Mouse (Mus musculus) embryonic facial prominence, embryonic 13.5 days (tissue): ENCODE measurements around the gene Prrg2. TPM values are rescaled to one million over a fixed set of nuclear protein-coding genes. Genes with fewer than 3 reads are reported as not detected.

Experiments used
- ATAC-seq: fragments of 200-750 bp; cut with Nextera tagmentation; 2 replicates; pipeline ENCODE4 v1.8.0; 2017; ENCODE audit warnings: low read depth; ENCODE audit not compliant: insufficient number of reproducible peaks, insufficient read depth, low FRiP score, low TSS enrichment
- H3K27ac ChIP-seq: fragments of 300-500 bp; sonication (generic); 2 replicates; pipeline ENCODE4 v1.5.1; 2015; ENCODE audit warnings: moderate library complexity, mild to moderate bottlenecking, inconsistent platforms
- H3K27me3 ChIP-seq: fragments of 300-500 bp; sonication (generic); 2 replicates; pipeline ENCODE4 v1.6.1; 2015; ENCODE audit warnings: mild to moderate bottlenecking, inconsistent platforms
- H3K36me3 ChIP-seq: fragments of 300-500 bp; sonication (generic); 2 replicates; pipeline ENCODE4 v1.6.1; 2015; ENCODE audit warnings: mild to moderate bottlenecking, inconsistent platforms
- H3K4me1 ChIP-seq: fragments of 300-500 bp; sonication (generic); 2 replicates; pipeline ENCODE4 v1.6.1; 2015; ENCODE audit warnings: inconsistent platforms
- H3K4me2 ChIP-seq: fragments of 300-500 bp; sonication (generic); 2 replicates; pipeline ENCODE4 v1.6.1; 2015; ENCODE audit warnings: moderate library complexity, mild to moderate bottlenecking, inconsistent platforms
- H3K4me3 ChIP-seq: fragments of 300-500 bp; sonication (generic); 2 replicates; pipeline ENCODE4 v1.5.1; 2015; ENCODE audit warnings: mild to moderate bottlenecking, inconsistent platforms
- H3K9ac ChIP-seq: fragments of 300-500 bp; sonication (generic); 2 replicates; pipeline ENCODE4 v1.6.1; 2015; ENCODE audit warnings: mild to moderate bottlenecking, inconsistent platforms
- H3K9me3 ChIP-seq: fragments of 300-500 bp; sonication (generic); 2 replicates; pipeline ENCODE4 v1.6.1; 2016; ENCODE audit warnings: inconsistent platforms
- WGBS: fragments of 180-500 bp; shearing (Covaris S2); methylation state at CpG from one replicate; pipeline ENCODE4 v1.1.7; 2015; ENCODE audit warnings: mixed read lengths; 5-methylcytosine and 5-hydroxymethylcytosine counted together
- polyA plus RNA-seq: library from polyadenylated mRNA; unstranded; fragments of >200 nt; fragmentation: Nextera tagmentation; extraction: Ambion mirVana; gene quantifications from 2 replicates; pipeline ENCODE4 v1.2.1, GENCODE M21; 2015

Prrg2 gene
- polyA plus RNA-seq, 1 experiment from 2014 or later = 26.0 TPM

GRCm38 (mm10) chr7:45045741-45046140 is 16.7 kb downstream of the Prrg2 start:
- Histone ChIP-seq H3K36me3 (peaks cover 100% of the 10 kb centered on the region), H3K27me3 (no peaks in the 10 kb centered on the region), H3K27ac (no peak overlapping the region), H3K4me3 (no peak overlapping the region), H3K4me2 (no peak overlapping the region), H3K9me3 (no peaks in the 10 kb centered on the region), H3K9ac (no peak overlapping the region), H3K4me1 (peaks cover 16% of the 10 kb centered on the region; the same call in 1 of the 2 replicates)
- 95% methylated on average over 22 of the region's 22 CpGs for WGBS
- ATAC-seq = no peak

DNA sequence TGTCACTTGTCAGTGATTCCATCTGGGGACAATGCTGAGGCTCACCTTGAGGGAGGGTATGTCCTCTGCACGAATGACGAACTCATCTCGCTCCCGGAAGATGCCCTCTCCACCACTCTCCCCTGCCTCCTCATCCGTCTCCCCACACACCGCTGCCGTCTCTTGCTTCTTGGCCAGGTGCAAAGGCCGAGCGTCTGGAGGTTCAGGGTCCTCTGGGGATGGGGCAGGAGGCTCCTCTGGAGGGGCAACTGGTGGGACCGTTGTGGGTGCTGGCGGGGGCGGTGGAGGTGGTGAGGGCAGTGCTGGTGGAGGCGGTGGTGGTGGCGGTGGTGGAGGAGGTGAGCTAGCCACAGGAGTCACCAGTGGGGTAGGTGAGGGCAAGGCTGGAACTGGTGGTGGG is 19.2 kb downstream of the Prrg2 start:
- peaks cover 99% of the 10 kb centered on the region for H3K36me3 ChIP-seq
- no peak overlapping the region for H3K4me2 ChIP-seq
- no peak overlapping the region for H3K9ac ChIP-seq
- ATAC-seq = no peak
- no peak overlapping the region for H3K4me3 ChIP-seq
- H3K27ac ChIP-seq = no peak overlapping the region
- no peaks in the 10 kb centered on the region for H3K9me3 ChIP-seq
- no peaks in the 10 kb centered on the region for H3K27me3 ChIP-seq
- H3K4me1 ChIP-seq = 0 out of 2 replicates have a peak, but pooled peaks cover 6% of the 10 kb centered on the region
- 96% methylated on average over 14 of the region's 14 CpGs for WGBS

- Histone ChIP-seq H3K9me3 (no peaks in the 10 kb centered on the region), H3K4me3 (no peak overlapping the region), H3K27ac (no peak overlapping the region), H3K36me3 (peaks cover 99% of the 10 kb centered on the region), H3K27me3 (no peaks in the 10 kb centered on the region), H3K9ac (no peak overlapping the region), H3K4me2 (no peak overlapping the region), H3K4me1 (no peaks in the 10 kb centered on the region)
- WGBS = 87% methylated on average over 9 of the region's 9 CpGs
- no peak for ATAC-seq
Observed at GRCm38 (mm10) chr7:45040851-45041250, 21.6 kb downstream of the Prrg2 start.

DNA sequence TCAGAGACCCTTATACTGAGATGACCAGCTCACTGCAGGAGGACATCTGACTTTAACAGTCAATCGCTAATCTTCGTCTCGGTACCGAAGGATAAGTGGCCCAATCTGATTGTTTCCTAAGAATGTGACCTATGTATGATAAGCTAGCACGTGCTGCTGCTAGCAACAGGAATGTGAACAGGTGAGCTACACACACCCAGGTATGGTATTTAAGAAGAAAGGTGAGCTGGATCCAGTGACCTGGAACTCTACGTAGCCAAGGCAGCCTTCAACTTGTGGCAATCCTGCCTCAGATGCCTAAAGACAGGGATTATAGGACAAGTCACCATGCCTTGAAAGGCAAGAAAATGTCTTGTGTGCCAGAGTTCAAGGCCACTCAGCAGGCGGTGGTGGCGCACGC is 24.1 kb downstream of the Prrg2 start:
- ATAC-seq = no peak
- no peaks in the 10 kb centered on the region for H3K4me1 ChIP-seq

DNA sequence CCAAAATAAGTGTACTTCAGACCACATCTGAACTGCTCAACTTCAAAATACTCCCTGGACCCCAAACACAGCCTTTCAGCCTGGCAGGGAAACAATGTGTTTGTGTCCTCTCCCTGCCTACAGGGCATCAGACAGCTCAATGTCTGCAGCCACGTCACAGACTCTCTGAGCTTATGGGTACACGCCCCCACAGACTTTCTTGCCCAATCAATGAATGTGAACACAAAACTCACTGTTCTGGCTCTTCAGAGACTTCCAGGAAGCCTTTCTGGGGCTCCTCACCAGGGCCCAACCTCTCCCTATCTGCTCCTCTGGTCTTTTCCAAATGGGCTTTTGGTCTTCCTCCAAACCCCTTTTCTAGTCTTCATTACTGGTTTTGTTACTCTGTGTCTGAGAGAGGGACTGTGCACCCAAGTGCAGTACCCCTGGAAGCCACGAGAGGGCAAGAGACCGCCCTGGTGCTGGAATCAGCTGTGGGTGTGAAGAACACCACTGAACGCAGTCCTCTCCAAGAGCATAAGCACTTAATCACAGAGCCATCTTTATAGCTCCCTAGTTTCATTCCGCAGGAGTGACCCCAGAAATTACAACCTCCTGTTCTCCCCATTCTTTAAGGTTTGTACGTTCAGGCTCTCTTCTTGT is 24.6 kb downstream of the Prrg2 start:
- peaks cover 99% of the 10 kb centered on the region for H3K36me3 ChIP-seq
- 73% methylated on average over 7 of the region's 7 CpGs for WGBS
- no peaks in the 10 kb centered on the region for H3K4me1 ChIP-seq
- no peak for ATAC-seq
- no peak overlapping the region for H3K27ac ChIP-seq
- no peaks in the 10 kb centered on the region for H3K9me3 ChIP-seq
- no peak overlapping the region for H3K9ac ChIP-seq
- no peaks in the 10 kb centered on the region for H3K27me3 ChIP-seq
- H3K4me2 ChIP-seq = no peak overlapping the region
- H3K4me3 ChIP-seq = no peak overlapping the region

More for the DNA sequence above, 24.1 kb downstream of the Prrg2 start:
- no peak overlapping the region for H3K4me3 ChIP-seq
- H3K9ac ChIP-seq = no peak overlapping the region
- H3K4me2 ChIP-seq = no peak overlapping the region
- H3K27me3 ChIP-seq = no peaks in the 10 kb centered on the region
- peaks cover 99% of the 10 kb centered on the region for H3K36me3 ChIP-seq
- H3K9me3 ChIP-seq = no peaks in the 10 kb centered on the region
- H3K27ac ChIP-seq = no peak overlapping the region
- 93% methylated on average over 9 of the region's 9 CpGs for WGBS

- H3K9me3 ChIP-seq = no peaks in the 10 kb centered on the region
- H3K36me3 ChIP-seq = peaks cover 99% of the 10 kb centered on the region
- no peaks in the 10 kb centered on the region for H3K4me1 ChIP-seq
- 86% methylated on average over 11 of the region's 11 CpGs for WGBS
- H3K9ac ChIP-seq = no peak overlapping the region
- H3K4me3 ChIP-seq = no peak overlapping the region
- no peaks in the 10 kb centered on the region for H3K27me3 ChIP-seq
- ATAC-seq = no peak
- H3K27ac ChIP-seq = no peak overlapping the region
- H3K4me2 ChIP-seq = no peak overlapping the region
Observed at GRCm38 (mm10) chr7:45036702-45037101, 25.8 kb downstream of the Prrg2 start.

GRCm38 (mm10) chr7:45035631-45036030 is 26.8 kb downstream of the Prrg2 start:
- Histone ChIP-seq H3K9ac (no peak overlapping the region), H3K4me2 (no peak overlapping the region), H3K9me3 (no peaks in the 10 kb centered on the region), H3K36me3 (peaks cover 99% of the 10 kb centered on the region), H3K27me3 (no peaks in the 10 kb centered on the region), H3K27ac (no peak overlapping the region), H3K4me3 (no peak overlapping the region), H3K4me1 (no peaks in the 10 kb centered on the region)
- ATAC-seq = no peak
- 75% methylated on average over 3 of the region's 3 CpGs for WGBS

DNA sequence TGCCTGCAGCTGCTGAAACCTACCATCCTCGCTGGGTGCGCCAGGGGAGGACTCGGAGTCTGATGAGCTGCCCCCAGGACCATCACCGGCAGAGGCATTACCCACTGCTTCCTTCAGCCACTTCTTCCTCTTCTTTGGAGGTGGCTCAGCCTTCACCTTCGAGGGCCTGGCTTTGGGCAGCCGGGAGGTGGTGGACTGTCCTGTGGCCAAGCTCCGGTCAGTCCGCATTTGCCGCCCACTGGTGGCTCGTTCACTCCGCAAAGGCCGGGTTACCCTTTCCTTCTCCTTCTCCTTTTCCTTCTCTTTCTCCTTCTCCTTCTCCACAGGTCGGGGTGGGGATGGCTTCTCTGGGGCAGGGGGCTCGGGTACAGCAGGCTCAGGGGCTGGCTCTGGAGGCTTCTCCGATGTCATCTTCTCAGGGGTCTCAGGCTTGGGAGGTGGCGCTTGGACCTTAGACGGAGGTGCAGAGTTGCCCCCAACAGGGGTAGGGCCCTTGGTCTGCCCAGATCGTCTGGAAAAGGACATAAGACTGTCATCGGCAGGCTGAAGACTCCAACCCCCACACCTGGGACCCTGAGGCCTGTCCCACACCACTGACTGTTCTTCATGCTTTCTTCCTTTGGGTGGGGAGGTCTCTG is 28.6 kb downstream of the Prrg2 start:
- Histone ChIP-seq H3K36me3 (peaks cover 99% of the 10 kb centered on the region), H3K27ac (no peak overlapping the region), H3K9ac (no peak overlapping the region), H3K4me3 (no peak overlapping the region), H3K9me3 (no peaks in the 10 kb centered on the region), H3K4me1 (no peaks in the 10 kb centered on the region), H3K27me3 (no peaks in the 10 kb centered on the region), H3K4me2 (no peak overlapping the region)
- WGBS = 92% methylated on average over 19 of the region's 19 CpGs
- no peak for ATAC-seq

DNA sequence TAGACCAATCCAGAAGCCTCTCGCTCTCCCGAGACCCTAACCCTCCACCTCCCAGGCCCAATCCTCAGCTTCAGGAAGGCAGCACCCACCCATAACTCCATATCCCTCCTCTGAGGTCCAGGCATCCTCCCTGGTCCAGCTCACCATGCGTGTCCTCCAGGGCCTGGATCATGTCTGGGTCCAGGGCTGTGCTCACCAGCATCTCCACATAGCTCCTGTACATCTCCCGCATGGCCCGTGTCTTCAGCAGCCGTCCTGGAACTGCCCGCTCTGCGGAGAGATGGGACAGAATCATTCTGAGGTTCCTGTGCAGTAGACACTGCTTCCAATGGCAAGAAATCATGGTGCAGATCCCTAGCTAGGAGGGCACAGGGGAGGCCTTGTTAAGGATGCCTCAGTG is 31.6 kb downstream of the Prrg2 start:
- Histone ChIP-seq H3K36me3 (peaks cover 94% of the 10 kb centered on the region), H3K4me1 (no peaks in the 10 kb centered on the region; the same call in 1 of the 2 replicates), H3K9ac (no peak overlapping the region), H3K9me3 (no peaks in the 10 kb centered on the region), H3K27me3 (no peaks in the 10 kb centered on the region), H3K27ac (no peak overlapping the region), H3K4me3 (no peak overlapping the region), H3K4me2 (no peak overlapping the region)
- no peak for ATAC-seq
- WGBS = 96% methylated on average over 8 of the region's 8 CpGs

GRCm38 (mm10) chr7:45029995-45030394 is 32.5 kb downstream of the Prrg2 start:
- Histone ChIP-seq H3K4me1 (peaks cover under 1% of the 10 kb centered on the region; the same call in 1 of the 2 replicates), H3K4me3 (no peak overlapping the region), H3K4me2 (no peak overlapping the region), H3K27ac (no peak overlapping the region), H3K9ac (no peak overlapping the region), H3K36me3 (peaks cover 85% of the 10 kb centered on the region), H3K27me3 (no peaks in the 10 kb centered on the region), H3K9me3 (no peaks in the 10 kb centered on the region)
- no peak for ATAC-seq
- 91% methylated on average over 6 of the region's 6 CpGs for WGBS

- 93% methylated on average over 11 of the region's 11 CpGs for WGBS
Observed at GRCm38 (mm10) chr7:45028351-45028750, 34.1 kb downstream of the Prrg2 start.

DNA sequence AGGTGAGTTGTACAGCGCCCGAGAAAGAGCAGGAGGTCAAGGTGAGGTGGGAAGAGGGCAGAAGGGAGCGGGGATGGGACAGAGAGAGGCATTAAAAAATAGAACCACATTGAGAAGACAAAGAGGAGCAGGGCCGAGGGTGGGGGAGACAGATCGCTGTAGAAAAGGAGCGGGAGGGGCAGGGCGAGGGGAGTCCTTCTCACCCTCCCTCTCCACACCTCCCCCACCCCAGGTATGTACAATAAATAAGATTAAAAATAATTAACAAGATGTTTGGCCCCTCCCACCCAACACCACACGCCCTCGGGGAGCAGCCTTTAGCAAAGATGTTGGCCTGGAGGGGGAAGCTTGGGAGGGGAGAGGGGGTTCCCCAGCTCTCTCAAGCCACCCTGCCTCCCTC is 34.7 kb downstream of the Prrg2 start:
- Histone ChIP-seq H3K4me2 (no peak overlapping the region), H3K4me1 (peaks cover 3% of the 10 kb centered on the region; the same call in 1 of the 2 replicates), H3K9me3 (no peaks in the 10 kb centered on the region), H3K27me3 (no peaks in the 10 kb centered on the region), H3K27ac (no peak overlapping the region), H3K9ac (no peak overlapping the region), H3K4me3 (no peak overlapping the region), H3K36me3 (peaks cover 63% of the 10 kb centered on the region)
- 89% methylated on average over 9 of the region's 9 CpGs for WGBS
- ATAC-seq = no peak

More at GRCm38 (mm10) chr7:45028351-45028750, 34.1 kb downstream of the Prrg2 start:
- Histone ChIP-seq H3K27ac (no peak overlapping the region), H3K27me3 (no peaks in the 10 kb centered on the region), H3K36me3 (peaks cover 69% of the 10 kb centered on the region), H3K4me2 (no peak overlapping the region), H3K4me3 (peak overlapping the region; percentile 2; the same call in 1 of the 2 replicates), H3K9ac (no peak overlapping the region), H3K9me3 (no peaks in the 10 kb centered on the region), H3K4me1 (peaks cover 3% of the 10 kb centered on the region; the same call in 1 of the 2 replicates)
- no peak for ATAC-seq
